Mouse (Mus musculus) right cerebral cortex, postnatal 14 days (tissue): ENCODE measurements around the gene Hmgb2.

Source experiments
- DNase-seq: peaks from one replicate; pipeline ENCODE4 v3.0.0; 2022

The Hmgb2 gene

GRCm38 (mm10) chr8:57563726-57564125 is 52.0 kb downstream of the Hmgb2 start:
- DNase-seq, result no peak

- no peak for DNase-seq
These were observed 53.3 kb downstream of the Hmgb2 start for GRCm38 (mm10) chr8:57565039-57565438.
